Mouse (Mus musculus): ENCODE measurements at regions not wholly inside any gene's neighbourhood (a gene's known extent, or its start where the extent isn't known, plus 50 kb on each side); places are given as distances from the start of the nearest gene placed in this dataset.

GRCm38 (mm10) chr19:52048378-52048978 lies 215.6 kb upstream of the Ins1 start:
- DNase-seq (ENCODE audit: low spot score in 2 of 2): no peak

GRCm38 (mm10) chr19:52068806-52069205 lies 195.3 kb upstream of the Ins1 start:
- DNase-seq (ENCODE audit: low spot score in 2 of 2): peak in 1 of 2 experiments; percentile 18

GRCm38 (mm10) chr19:52069919-52070528 lies 194.1 kb upstream of the Ins1 start:
- no peak for DNase-seq (ENCODE audit: low spot score in 2 of 2)

GRCm38 (mm10) chr19:52071234-52071633 lies 192.9 kb upstream of the Ins1 start:
- no peak for DNase-seq (ENCODE audit: low spot score in 2 of 2)

GRCm38 (mm10) chr19:52079020-52079419 lies 185.1 kb upstream of the Ins1 start:
- DNase-seq (ENCODE audit: low spot score in 2 of 2): no peak

GRCm38 (mm10) chr19:52112398-52112797 lies 151.7 kb upstream of the Ins1 start:
- peak; percentile 7 to 15 for DNase-seq (ENCODE audit: low spot score in 2 of 2)

Measured in layer of hippocampus, postnatal 14 days (tissue).